Mouse (Mus musculus) layer of hippocampus, adult 2 months (tissue): ENCODE data around the gene Armc6. TPM values are rescaled to one million over a fixed set of nuclear protein-coding genes. Genes with fewer than 3 reads are reported as not detected.
"Not testable (repeated sequence)": the region's sequence is repeated elsewhere in the genome, so short reads cannot be mapped to it uniquely, and the experiment has no call there.

Source experiments
- DNase-seq, 2 experiments: peaks; one replicate each; pipeline ENCODE4 v3.0.0; 2022; ENCODE audit warnings: low spot score in 2 of 2
- H3K27ac ChIP-seq: fragments of 200-600 bp; 2 replicates; pipeline ENCODE4 v1.8.1; 2022
- H3K4me3 ChIP-seq: fragments of 200-600 bp; 2 replicates; pipeline ENCODE4 v1.8.1; 2022; ENCODE audit warnings: mild to moderate bottlenecking
- CTCF ChIP-seq: fragments of 200-600 bp; conservative IDR thresholded peaks from 2 replicates; pipeline ENCODE4 v1.8.1; 2022; ENCODE audit warnings: antibody characterized with exemption, mild to moderate bottlenecking, moderate library complexity
- total RNA-seq, 2 experiments: library from RNA; stranded (reverse); gene quantifications; 2 replicates each; pipeline ENCODE4 v1.2.3; 2021

Armc6 gene
- total RNA-seq, 2 experiments from 2014 or later: 45.6 to 47.1 TPM

DNA sequence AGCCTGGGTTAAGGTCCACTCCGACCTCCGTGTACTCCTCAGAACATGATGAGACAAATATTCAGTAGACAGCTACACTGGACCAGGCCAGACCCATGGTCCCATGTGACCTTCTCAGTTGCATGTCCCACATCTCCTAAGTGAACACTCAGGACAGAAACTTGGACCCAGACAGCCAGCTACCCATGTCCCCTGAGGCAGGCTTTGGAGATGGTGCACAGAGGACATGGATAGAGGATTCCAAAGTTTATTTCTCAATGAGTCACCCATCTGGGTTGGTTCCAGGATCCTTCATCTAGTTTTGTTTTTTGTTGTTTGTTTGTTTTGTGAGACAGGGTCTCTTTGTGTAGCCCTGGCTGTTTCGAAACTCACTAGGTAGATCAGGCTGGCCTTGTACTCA, 13.4 kb downstream of the Armc6 start:
- DNase-seq: no peak
- no peak overlapping the region for H3K27ac ChIP-seq
- no peak overlapping the region for H3K4me3 ChIP-seq
- TF ChIP-seq CTCF: no peak

GRCm38 (mm10) chr8:70220236-70220840, 13.9 kb downstream of the Armc6 start:
- no peak for DNase-seq

DNA sequence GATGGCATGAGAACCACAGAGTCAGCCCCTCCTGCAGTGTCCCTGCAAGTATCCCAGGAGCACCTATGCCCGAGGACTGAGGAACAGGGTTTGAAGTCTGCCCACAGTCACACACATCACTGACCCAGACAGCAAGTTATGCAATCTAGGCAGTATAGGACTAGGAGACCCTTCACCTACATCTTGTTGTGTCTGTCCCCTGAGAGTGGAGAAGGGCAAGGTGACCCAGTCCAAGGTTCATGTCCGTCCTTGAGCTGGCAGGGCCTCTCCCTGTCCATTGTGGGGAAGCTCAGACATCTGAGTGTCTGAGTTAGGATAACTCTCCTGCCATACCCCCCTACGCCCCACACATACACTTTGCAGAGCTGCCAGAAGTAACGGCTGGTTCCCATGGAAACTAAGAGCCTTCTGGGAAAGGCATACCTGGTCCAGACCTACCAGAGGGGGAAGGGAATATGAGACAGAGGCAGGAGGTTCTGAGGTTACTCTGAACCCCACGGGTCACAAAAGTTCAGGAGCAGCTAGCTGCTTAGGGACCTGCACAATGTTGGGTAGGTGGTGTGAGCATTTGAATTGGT, 15.1 kb downstream of the Armc6 start:
- DNase-seq: no peak
- no peak overlapping the region for H3K4me3 ChIP-seq
- no peak for TF ChIP-seq CTCF
- H3K27ac ChIP-seq: no peak overlapping the region

More at GRCm38 (mm10) chr8:70220236-70220840, 13.9 kb downstream of the Armc6 start:
- no peak for TF ChIP-seq CTCF
- Histone ChIP-seq H3K27ac (no peak overlapping the region), H3K4me3 (no peak overlapping the region)

DNA sequence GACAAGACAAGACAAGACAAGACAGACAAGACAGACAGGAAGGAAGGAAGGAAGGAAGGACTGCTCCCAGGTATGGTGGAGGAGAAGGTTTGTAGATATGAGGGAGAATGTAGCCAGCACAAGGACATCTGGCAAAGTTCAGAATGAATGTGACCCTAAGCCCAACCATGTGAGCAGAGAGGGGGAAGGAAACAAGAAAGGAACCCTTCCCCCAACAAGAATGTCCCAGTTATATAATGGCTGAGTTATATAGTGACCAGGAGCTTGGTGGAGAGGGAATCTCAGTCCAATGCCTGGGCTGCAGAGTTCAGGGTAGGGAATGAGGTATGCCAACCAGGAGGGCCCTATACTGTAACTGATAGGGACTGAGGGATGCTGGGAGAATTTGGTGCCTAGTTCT, 16.8 kb downstream of the Armc6 start:
- TF ChIP-seq CTCF: no peak
- no peak overlapping the region for H3K4me3 ChIP-seq
- DNase-seq: no peak
- H3K27ac ChIP-seq: no peak overlapping the region

- H3K27ac ChIP-seq: peak overlapping the region; percentile 57; the same call in 1 of the 2 replicates
- peak; percentile 68 to 82 for DNase-seq
- no peak for TF ChIP-seq CTCF
- no peak overlapping the region for H3K4me3 ChIP-seq
These were observed 17.7 kb downstream of the Armc6 start for GRCm38 (mm10) chr8:70216566-70216965.

GRCm38 (mm10) chr8:70216161-70216560, 18.1 kb downstream of the Armc6 start:
- H3K27ac ChIP-seq: peak overlapping the region; percentile 57; the same call in 1 of the 2 replicates
- not testable (repeated sequence) for DNase-seq, H3K4me3 ChIP-seq

DNA sequence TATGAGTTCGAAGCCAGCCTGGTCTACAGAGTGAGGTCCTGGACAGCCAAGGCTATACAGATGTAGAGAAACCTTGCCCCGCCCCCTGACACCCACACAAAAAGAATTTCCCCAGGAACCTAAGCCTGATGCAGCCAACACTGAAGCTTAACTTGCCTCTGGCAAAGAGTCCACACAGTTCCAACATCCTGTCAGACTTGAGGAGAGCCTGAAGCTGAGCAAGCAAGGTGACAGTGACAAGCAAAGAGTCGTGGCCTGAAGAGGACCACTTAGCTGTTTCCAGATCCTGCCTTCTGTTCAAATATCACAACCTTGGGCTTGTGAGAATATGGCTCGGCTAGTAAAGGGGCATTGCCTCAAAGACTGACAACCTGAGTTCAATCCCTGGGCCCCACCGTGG, 19.2 kb downstream of the Armc6 start:
- Histone ChIP-seq H3K4me3 (no peak overlapping the region), H3K27ac (peak overlapping the region; percentile 57; the same call in 1 of the 2 replicates)
- no peak for DNase-seq
- no peak for TF ChIP-seq CTCF

GRCm38 (mm10) chr8:70214411-70214810, 19.9 kb downstream of the Armc6 start:
- no peak for DNase-seq
- no peak for TF ChIP-seq CTCF
- H3K27ac ChIP-seq: no peak overlapping the region

GRCm38 (mm10) chr8:70212112-70213055, 21.9 kb downstream of the Armc6 start, which contains the start of gene Slc25a42:
Gene Slc25a42, minus strand, starts transcription at chr8:70212305.
- peak; percentile 98 to 100 for DNase-seq
- Histone ChIP-seq H3K27ac (peak within 1 kb of the TSS; percentile 91), H3K4me3 (peak within 1 kb of the TSS; percentile 71)
- 0 out of 2 replicates have a peak, but pooled peaks have one; percentile 11 for TF ChIP-seq CTCF

More at GRCm38 (mm10) chr8:70214411-70214810, 19.9 kb downstream of the Armc6 start:
- no peak overlapping the region for H3K4me3 ChIP-seq

GRCm38 (mm10) chr8:70211726-70212111, 22.5 kb downstream of the Armc6 start:
- Histone ChIP-seq H3K4me3 (peak overlapping the region; percentile 71), H3K27ac (peak overlapping the region; percentile 91)
- TF ChIP-seq CTCF: no peak
- DNase-seq: peak in 1 of 2 experiments; percentile 39

- no peak for TF ChIP-seq CTCF
- Histone ChIP-seq H3K27ac (peak overlapping the region; percentile 91), H3K4me3 (peak overlapping the region; percentile 71)
- no peak for DNase-seq
These were observed 23.0 kb downstream of the Armc6 start for GRCm38 (mm10) chr8:70211275-70211674.

GRCm38 (mm10) chr8:70210538-70210937, 23.7 kb downstream of the Armc6 start:
- peak in 1 of 2 experiments; percentile 44 for DNase-seq
- TF ChIP-seq CTCF: peak; percentile 27
- Histone ChIP-seq H3K4me3 (peak overlapping the region; percentile 71), H3K27ac (peak overlapping the region; percentile 66)

DNA sequence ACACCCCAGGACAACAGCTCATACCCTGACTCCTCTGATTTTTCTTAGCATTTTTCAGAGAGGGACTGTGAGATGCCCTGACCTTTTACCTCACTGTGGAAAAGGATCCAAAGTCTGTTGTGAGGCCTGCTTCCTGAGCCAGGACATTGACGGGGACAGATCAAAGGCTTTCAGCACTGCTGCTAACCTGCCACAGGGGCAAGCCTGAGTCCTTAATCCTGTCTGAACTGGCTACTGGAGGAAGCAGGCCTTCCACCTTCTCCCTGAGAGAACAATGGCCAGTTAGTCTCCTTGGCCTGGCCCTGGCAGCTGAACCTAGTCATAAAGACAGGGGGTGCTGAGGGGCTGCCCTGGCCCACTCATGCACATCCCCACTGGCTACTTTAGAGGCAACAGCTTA, 26.1 kb downstream of the Armc6 start:
- Histone ChIP-seq H3K27ac (peak overlapping the region; percentile 11; the same call in 1 of the 2 replicates), H3K4me3 (no peak overlapping the region)
- peak; percentile 30 for TF ChIP-seq CTCF
- DNase-seq: no peak
